Mouse (Mus musculus): ENCODE results near the gene Glrx. TPM values are rescaled to one million over a fixed set of nuclear protein-coding genes. Genes with fewer than 3 reads are reported as not detected.

Gene Glrx
- total and polyA plus RNA-seq, 2 experiments from 2014 or later, result 105 to 156 TPM

DNA sequence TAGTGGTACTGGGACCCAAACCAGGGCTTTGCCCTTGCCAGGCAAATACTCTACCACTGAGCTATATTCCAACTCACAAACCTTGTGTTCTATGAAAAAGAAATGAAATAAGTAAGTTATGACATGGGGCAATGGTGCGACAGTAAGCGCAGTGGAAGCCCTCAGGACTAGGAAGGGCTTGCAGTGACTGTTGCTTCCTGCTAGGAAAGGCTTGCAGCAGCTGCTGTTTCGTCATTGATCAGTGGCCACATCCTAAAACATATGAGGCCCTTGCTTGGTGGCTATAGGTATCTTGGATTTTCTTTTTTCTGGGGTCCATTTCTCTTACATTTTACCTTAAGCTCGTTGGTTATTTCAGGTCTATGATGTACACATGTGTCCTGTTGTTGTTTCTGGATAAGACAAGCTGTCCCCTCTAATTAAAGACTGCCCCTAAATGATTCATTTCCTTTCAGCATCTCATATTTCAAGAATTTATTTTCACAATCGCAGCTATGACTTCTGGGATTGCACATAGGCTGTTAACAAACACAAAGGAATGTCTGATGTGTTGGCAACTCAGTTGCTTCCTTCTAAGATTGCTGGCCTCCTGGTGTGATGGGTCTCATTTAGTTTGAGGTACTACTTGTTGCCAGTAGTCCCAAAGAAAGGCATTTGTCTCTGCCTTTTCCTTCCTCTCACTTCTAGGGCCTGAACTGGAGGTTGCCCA is 14.9 kb upstream of the Glrx start:
- Histone ChIP-seq H3K27ac (ENCODE audit: low read depth) (no peak overlapping the region), H3K9ac (replicated peaks; ENCODE audit: low read depth, low read length) (no peak overlapping the region), H3K4me1 (ENCODE audit: control insufficient read depth, insufficient read depth) (peaks cover 7% of the 10 kb centered on the region; the same call in 1 of the 2 replicates), H3K4me2 (ENCODE audit: low read depth, low read length) (no peak overlapping the region), H3K36me3 (replicated peaks; ENCODE audit: control insufficient read depth, insufficient read depth, low read length) (no peaks in the 10 kb centered on the region), H3K4me3 (ENCODE audit: low read depth, low read length) (no peak overlapping the region), H3K9me3 (replicated peaks; ENCODE audit: control insufficient read depth, low read length) (no peaks in the 10 kb centered on the region), H3K27me3 (ENCODE audit: control insufficient read depth, insufficient read depth, low read length) (no peaks in the 10 kb centered on the region)
- TF ChIP-seq CTCF (IDR thresholded peaks at IDR 0.05; ENCODE audit: low read depth), result no peak
- no peak for TF ChIP-seq EP300 (IDR thresholded peaks at IDR 0.05; ENCODE audit: low read depth)
- ATAC-seq (ENCODE audit: insufficient read depth, low read depth) (no peak), DNase-seq (ENCODE audit: low spot score) (no peak)
- 73% methylated on average over 5 of the region's 5 CpGs for WGBS

- peaks cover 7% of the 10 kb centered on the region; the same call in 1 of the 2 replicates for H3K4me1 ChIP-seq (ENCODE audit: control insufficient read depth, insufficient read depth)
- no peaks in the 10 kb centered on the region for H3K27me3 ChIP-seq (ENCODE audit: control insufficient read depth, insufficient read depth, low read length)
- TF ChIP-seq CTCF (IDR thresholded peaks at IDR 0.05; ENCODE audit: low read depth) (no peak), EP300 (IDR thresholded peaks at IDR 0.05; ENCODE audit: low read depth) (no peak)
- 67% methylated on average over 1 of the region's 1 CpGs for WGBS
- H3K36me3 ChIP-seq (replicated peaks; ENCODE audit: control insufficient read depth, insufficient read depth, low read length), result no peaks in the 10 kb centered on the region
- no peaks in the 10 kb centered on the region for H3K9me3 ChIP-seq (replicated peaks; ENCODE audit: control insufficient read depth, low read length)
- H3K27ac ChIP-seq (ENCODE audit: low read depth), result no peak overlapping the region
- H3K4me3 ChIP-seq (ENCODE audit: low read depth, low read length), result no peak overlapping the region
- ATAC-seq (ENCODE audit: insufficient read depth, low read depth), result no peak
- H3K4me2 ChIP-seq (ENCODE audit: low read depth, low read length), result no peak overlapping the region
- no peak for DNase-seq (ENCODE audit: low spot score)
- H3K9ac ChIP-seq (replicated peaks; ENCODE audit: low read depth, low read length), result no peak overlapping the region
Observed at GRCm38 (mm10) chr13:75825388-75825787, 14.3 kb upstream of the Glrx start.

DNA sequence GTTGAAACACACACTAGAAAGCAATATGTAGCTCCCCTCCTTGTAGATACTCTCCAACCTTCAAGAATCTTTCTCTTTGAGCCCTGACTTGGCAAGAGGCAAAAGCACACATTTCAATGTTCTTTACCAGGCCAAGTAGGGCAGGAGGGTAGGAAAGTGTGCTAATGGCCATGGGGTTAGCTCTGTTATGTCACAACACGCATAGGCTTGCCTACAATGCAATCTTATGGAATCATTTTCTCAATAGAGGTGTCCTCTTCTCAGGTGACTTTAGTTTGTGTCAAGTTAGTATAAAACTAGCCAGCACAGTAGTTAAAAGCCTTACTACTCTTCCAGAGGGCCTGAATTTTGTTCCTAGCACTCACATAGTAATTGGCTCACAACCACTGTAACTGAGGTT is 9.0 kb upstream of the Glrx start:
- Histone ChIP-seq H3K9ac (replicated peaks; ENCODE audit: low read depth, low read length) (no peak overlapping the region), H3K4me3 (ENCODE audit: low read depth, low read length) (no peak overlapping the region), H3K4me1 (ENCODE audit: control insufficient read depth, insufficient read depth) (peaks cover 15% of the 10 kb centered on the region), H3K36me3 (replicated peaks; ENCODE audit: control insufficient read depth, insufficient read depth, low read length) (no peaks in the 10 kb centered on the region), H3K27me3 (ENCODE audit: control insufficient read depth, insufficient read depth, low read length) (no peaks in the 10 kb centered on the region), H3K4me2 (ENCODE audit: low read depth, low read length) (no peak overlapping the region), H3K9me3 (replicated peaks; ENCODE audit: control insufficient read depth, low read length) (no peaks in the 10 kb centered on the region), H3K27ac (ENCODE audit: low read depth) (no peak overlapping the region)
- TF ChIP-seq EP300 (IDR thresholded peaks at IDR 0.05; ENCODE audit: low read depth) (no peak), CTCF (IDR thresholded peaks at IDR 0.05; ENCODE audit: low read depth) (no peak)
- DNase-seq (ENCODE audit: low spot score) (no peak), ATAC-seq (ENCODE audit: insufficient read depth, low read depth) (no peak)
- WGBS, result 85% methylated on average over 1 of the region's 1 CpGs

- TF ChIP-seq CTCF (IDR thresholded peaks at IDR 0.05; ENCODE audit: low read depth) (no peak), EP300 (IDR thresholded peaks at IDR 0.05; ENCODE audit: low read depth) (no peak)
- no peaks in the 10 kb centered on the region for H3K36me3 ChIP-seq (replicated peaks; ENCODE audit: control insufficient read depth, insufficient read depth, low read length)
- peaks cover 15% of the 10 kb centered on the region for H3K4me1 ChIP-seq (ENCODE audit: control insufficient read depth, insufficient read depth)
- ATAC-seq (ENCODE audit: insufficient read depth, low read depth) (no peak), DNase-seq (ENCODE audit: low spot score) (no peak)
- no peaks in the 10 kb centered on the region for H3K27me3 ChIP-seq (ENCODE audit: control insufficient read depth, insufficient read depth, low read length)
- no peaks in the 10 kb centered on the region for H3K9me3 ChIP-seq (replicated peaks; ENCODE audit: control insufficient read depth, low read length)
- H3K9ac ChIP-seq (replicated peaks; ENCODE audit: low read depth, low read length), result no peak overlapping the region
- WGBS, result 84% methylated on average over 6 of the region's 6 CpGs
- no peak overlapping the region for H3K4me2 ChIP-seq (ENCODE audit: low read depth, low read length)
- H3K27ac ChIP-seq (ENCODE audit: low read depth), result no peak overlapping the region
- no peak overlapping the region for H3K4me3 ChIP-seq (ENCODE audit: low read depth, low read length)
Observed at GRCm38 (mm10) chr13:75831710-75832109, 8.0 kb upstream of the Glrx start.

- Histone ChIP-seq H3K9me3 (replicated peaks; ENCODE audit: control insufficient read depth, low read length) (no peaks in the 10 kb centered on the region), H3K36me3 (replicated peaks; ENCODE audit: control insufficient read depth, insufficient read depth, low read length) (no peaks in the 10 kb centered on the region), H3K4me2 (ENCODE audit: low read depth, low read length) (no peak overlapping the region), H3K27ac (ENCODE audit: low read depth) (no peak overlapping the region), H3K9ac (replicated peaks; ENCODE audit: low read depth, low read length) (no peak overlapping the region), H3K4me3 (ENCODE audit: low read depth, low read length) (no peak overlapping the region), H3K4me1 (ENCODE audit: control insufficient read depth, insufficient read depth) (peaks cover 15% of the 10 kb centered on the region), H3K27me3 (ENCODE audit: control insufficient read depth, insufficient read depth, low read length) (no peaks in the 10 kb centered on the region)
- DNase-seq (ENCODE audit: low spot score) (no peak), ATAC-seq (ENCODE audit: insufficient read depth, low read depth) (no peak)
- no peak for TF ChIP-seq EP300 (IDR thresholded peaks at IDR 0.05; ENCODE audit: low read depth)
- no peak for TF ChIP-seq CTCF (IDR thresholded peaks at IDR 0.05; ENCODE audit: low read depth)
Observed at GRCm38 (mm10) chr13:75832697-75833096, 7.0 kb upstream of the Glrx start.

- H3K4me2 ChIP-seq (ENCODE audit: low read depth, low read length), result no peak overlapping the region
- H3K27me3 ChIP-seq (ENCODE audit: control insufficient read depth, insufficient read depth, low read length), result no peaks in the 10 kb centered on the region
- no peak overlapping the region for H3K9ac ChIP-seq (replicated peaks; ENCODE audit: low read depth, low read length)
- no peak overlapping the region for H3K27ac ChIP-seq (ENCODE audit: low read depth)
- H3K36me3 ChIP-seq (replicated peaks; ENCODE audit: control insufficient read depth, insufficient read depth, low read length), result no peaks in the 10 kb centered on the region
- no peak overlapping the region for H3K4me3 ChIP-seq (ENCODE audit: low read depth, low read length)
- H3K9me3 ChIP-seq (replicated peaks; ENCODE audit: control insufficient read depth, low read length), result no peaks in the 10 kb centered on the region
- ATAC-seq (ENCODE audit: insufficient read depth, low read depth) (no peak), DNase-seq (ENCODE audit: low spot score) (no peak)
- peaks cover 15% of the 10 kb centered on the region for H3K4me1 ChIP-seq (ENCODE audit: control insufficient read depth, insufficient read depth)
- TF ChIP-seq EP300 (IDR thresholded peaks at IDR 0.05; ENCODE audit: low read depth) (no peak), CTCF (IDR thresholded peaks at IDR 0.05; ENCODE audit: low read depth) (no peak)
Observed at GRCm38 (mm10) chr13:75833499-75833898, 6.2 kb upstream of the Glrx start.
